Comparison of ENCODE assay signal across 8 mouse cellular contexts in genomic region chr9:78378113-78378785, GRCm38 (mm10). TPM values are rescaled to one million over a fixed set of nuclear protein-coding genes. Genes with fewer than 3 reads are reported as not detected.
DNase-seq lines count a peak whose midpoint lies in the region; ATAC-seq lines count a peak whose summit lies in the region.

Ooep (minus strand) TSS chr9:78378725.

- H3K9me3 ChIP-seq in heart, embryonic 16.5 days (replicated peaks; ENCODE audit: control insufficient read depth, low read length) = no peaks in the 10 kb centered on the region
- no peaks in the 10 kb centered on the region for H3K9me3 ChIP-seq in embryonic facial prominence, embryonic 13.5 days

- peaks cover 5% of the 10 kb centered on the region for H3K4me1 ChIP-seq in heart, embryonic 16.5 days (ENCODE audit: control insufficient read depth, insufficient read depth, low read length)
- peaks cover 12% of the 10 kb centered on the region for H3K4me1 ChIP-seq in embryonic facial prominence, embryonic 13.5 days

- DNase-seq in heart, adult 9 months (ENCODE audit: low spot score in 2 of 2) = no peak
- peak; percentile 51 for DNase-seq in Muller cell, postnatal 12 days (ENCODE audit: inconsistent ontology term)
- peak; percentile 15 for DNase-seq in kidney, postnatal 14 days
- peak; percentile 8 for DNase-seq in splenic B cell, adult 2 months (ENCODE audit: low read depth, low spot score)
- DNase-seq in cerebellum, adult 9-11 months = no peak

- H3K9ac ChIP-seq in heart, embryonic 16.5 days (ENCODE audit: low read length) = peak within 1 kb of the TSS; percentile 43
- peak within 1 kb of the TSS; percentile 64 for H3K9ac ChIP-seq in embryonic facial prominence, embryonic 13.5 days

- peak within 1 kb of the TSS; percentile 42 for H3K4me3 ChIP-seq in heart, embryonic 16.5 days (ENCODE audit: low read length)
- H3K4me3 ChIP-seq in embryonic facial prominence, embryonic 13.5 days = peak within 1 kb of the TSS; percentile 44

- 3% methylated on average over 23 of the region's 23 CpGs for WGBS in heart, embryonic 16.5 days
- 2% methylated on average over 23 of the region's 23 CpGs for WGBS in embryonic facial prominence, embryonic 13.5 days

- H3K4me2 ChIP-seq in heart, embryonic 16.5 days (ENCODE audit: low read depth, low read length) = peak within 1 kb of the TSS; percentile 71
- H3K4me2 ChIP-seq in embryonic facial prominence, embryonic 13.5 days = peak within 1 kb of the TSS; percentile 79

- peak; percentile 69; the same call in 1 of the 2 replicates for ATAC-seq in heart, embryonic 16.5 days (replicated peaks; ENCODE audit: extremely low read depth, insufficient read depth, low FRiP score)
- ATAC-seq in embryonic facial prominence, embryonic 13.5 days (ENCODE audit: insufficient number of reproducible peaks, insufficient read depth, low FRiP score, low TSS enrichment, low read depth) = peak; percentile 75
- peak; percentile 41; the same call in 1 of the 2 replicates for ATAC-seq in megakaryocyte-erythroid progenitor cell, adult 5-6 weeks (replicated peaks; ENCODE audit: low FRiP score, low TSS enrichment, poor library complexity, severe bottlenecking)

- no peaks in the 10 kb centered on the region for H3K27me3 ChIP-seq in heart, embryonic 16.5 days (ENCODE audit: control insufficient read depth, insufficient read depth, low read length)
- H3K27me3 ChIP-seq in embryonic facial prominence, embryonic 13.5 days = peaks cover 12% of the 10 kb centered on the region
- no peaks in the 10 kb centered on the region for H3K27me3 ChIP-seq in splenic B cell, adult 2 months (ENCODE audit: control insufficient read depth, insufficient read depth, low read length, poor library complexity, severe bottlenecking)

- H3K36me3 ChIP-seq in heart, embryonic 16.5 days (ENCODE audit: control insufficient read depth, insufficient read depth) = no peaks in the 10 kb centered on the region
- H3K36me3 ChIP-seq in embryonic facial prominence, embryonic 13.5 days = no peaks in the 10 kb centered on the region
- no peaks in the 10 kb centered on the region for H3K36me3 ChIP-seq in splenic B cell, adult 2 months (ENCODE audit: control insufficient read depth, insufficient read depth, low read length, poor library complexity, severe bottlenecking)

- no peak within 1 kb of the TSS for H3K27ac ChIP-seq in heart, embryonic 16.5 days (ENCODE audit: low read length)
- no peak within 1 kb of the TSS for H3K27ac ChIP-seq in embryonic facial prominence, embryonic 13.5 days

RNA-seq across cellular contexts. Expression of gene Ooep, which starts in this region (rescaled TPM):
- 0.39 and 0.44 TPM in 2 replicates for polyA plus RNA-seq in heart, embryonic 16.5 days (2015; fragmentation: Nextera tagmentation; extraction: Ambion mirVana)
- polyA plus RNA-seq in embryonic facial prominence, embryonic 13.5 days (2015; fragmentation: Nextera tagmentation; extraction: Ambion mirVana) = 2.8 and 3.7 TPM in 2 replicates
- not detected in 2 replicates for total RNA-seq in megakaryocyte-erythroid progenitor cell, adult 5-6 weeks (2014; fragmentation: Nextera tagmentation)
- total RNA-seq in megakaryocyte-erythroid progenitor cell, adult 5-6 weeks (2017) = not detected in 2 replicates

Comparison
In these comparisons a context has a peak if more than half of its experiments do, and no peak if none do; other contexts are left out.
1. Peak in ATAC-seq, H3K4me3 ChIP-seq, H3K9ac ChIP-seq and H3K4me2 ChIP-seq in heart, embryonic 16.5 days; RNA of the gene not detected or under 1 TPM.
2. Peak in ATAC-seq in megakaryocyte-erythroid progenitor cell, adult 5-6 weeks; RNA of the gene not detected or under 1 TPM.
3. DNase-seq: peak in Muller cell, postnatal 12 days (single experiment), kidney, postnatal 14 days (single experiment) and splenic B cell, adult 2 months (single experiment); none in heart, adult 9 months (0 of 2) and cerebellum, adult 9-11 months (single experiment).
4. Peak in every context shown above with its lines, with median percentiles within 50 percentile points of each other: ATAC-seq.